Mouse (Mus musculus): ENCODE data around the gene Agk.

The Agk gene

DNA sequence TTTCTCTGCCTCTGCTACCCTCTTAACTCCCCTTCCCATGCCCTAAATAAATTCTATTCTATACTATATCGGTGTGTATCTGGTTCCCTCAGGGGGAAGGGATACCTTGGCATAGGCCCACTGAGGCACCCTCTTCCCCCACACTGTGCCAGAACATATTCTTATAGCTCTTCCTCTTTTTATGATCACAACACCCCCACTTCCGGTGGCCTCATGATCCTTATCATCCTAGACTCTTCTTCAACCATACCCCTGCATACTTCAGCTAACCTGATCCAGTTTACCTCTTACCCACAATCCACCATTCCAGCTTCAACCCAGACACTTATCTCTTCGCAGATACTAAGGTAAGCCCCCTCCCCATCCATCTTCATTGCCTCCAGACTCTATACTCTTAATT is 86.1 kb downstream of the Agk start:
- no peak for DNase-seq (ENCODE audit: low spot score)

DNA sequence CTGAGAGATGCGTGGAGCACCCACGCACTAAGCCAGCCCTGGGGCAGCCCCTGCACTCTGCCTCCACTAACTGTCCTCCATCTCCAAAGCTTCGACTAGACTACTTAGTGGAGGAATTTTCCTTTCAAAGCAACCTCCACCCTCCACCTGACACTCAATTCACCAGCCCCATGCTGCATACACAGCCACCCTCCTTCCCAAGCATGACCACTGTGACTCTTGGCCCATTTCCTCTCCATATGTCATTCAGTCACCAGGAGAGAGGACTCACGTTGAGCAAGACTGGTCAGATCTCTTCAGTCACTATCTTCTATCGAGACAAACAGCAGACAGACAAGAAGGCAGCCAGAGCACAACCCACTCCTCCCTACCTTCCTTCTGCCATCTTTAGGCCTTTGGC is 88.1 kb downstream of the Agk start:
- DNase-seq (ENCODE audit: low spot score): no peak

- no peak for DNase-seq (ENCODE audit: low spot score)
Measured at GRCm38 (mm10) chr6:40413565-40413964, 88.6 kb downstream of the Agk start.

- no peak for DNase-seq (ENCODE audit: low spot score)
Measured at GRCm38 (mm10) chr6:40415799-40416198, 90.8 kb downstream of the Agk start.

- DNase-seq (ENCODE audit: low spot score): no peak
Measured at GRCm38 (mm10) chr6:40418386-40418785, 93.4 kb downstream of the Agk start.

DNA sequence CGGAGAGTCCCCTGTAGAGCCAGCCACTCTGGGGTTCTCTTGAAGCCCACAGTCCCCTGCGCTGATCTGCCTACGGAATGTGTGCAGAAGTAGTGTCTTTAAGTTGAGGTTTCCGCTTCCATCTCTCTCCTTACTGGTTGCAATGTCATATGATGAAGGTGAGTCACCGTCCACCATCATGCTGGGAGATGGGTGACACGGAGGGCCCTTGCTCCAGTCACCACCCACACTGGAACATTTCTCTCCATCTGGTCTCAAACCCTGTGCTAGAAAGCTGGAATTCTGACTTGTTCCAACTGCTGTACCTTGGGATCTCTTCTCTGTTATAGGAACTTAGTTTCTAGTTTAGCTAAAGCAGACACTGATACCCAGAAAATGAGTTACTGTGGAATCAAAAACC is 96.1 kb downstream of the Agk start:
- DNase-seq (ENCODE audit: low spot score): no peak

GRCm38 (mm10) chr6:40423013-40423412 is 98.0 kb downstream of the Agk start:
- no peak for DNase-seq (ENCODE audit: low spot score)

- peak; percentile 69 for DNase-seq (ENCODE audit: low spot score)
Measured at GRCm38 (mm10) chr6:40423774-40424173, 98.8 kb downstream of the Agk start.

DNA sequence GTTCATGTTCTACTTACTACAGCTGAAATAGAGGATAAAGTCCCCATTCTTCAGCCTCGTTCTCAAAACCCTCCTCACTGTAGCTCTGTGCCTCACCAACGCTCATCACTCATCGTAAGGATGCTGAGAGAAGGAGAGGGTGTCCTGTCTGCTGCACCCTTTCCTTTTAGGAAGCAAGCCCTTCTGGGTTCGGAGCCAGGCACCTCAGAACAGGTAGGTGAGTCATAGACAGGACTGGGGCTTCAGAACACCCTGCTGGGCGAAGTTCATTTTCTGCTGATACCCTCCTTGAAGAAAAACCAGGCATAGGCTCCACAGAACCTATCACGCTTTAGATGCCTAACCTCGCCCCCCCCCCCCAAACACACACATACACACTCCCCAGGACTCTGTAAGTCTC is 102.5 kb downstream of the Agk start:
- no peak for DNase-seq (ENCODE audit: low spot score)

DNA sequence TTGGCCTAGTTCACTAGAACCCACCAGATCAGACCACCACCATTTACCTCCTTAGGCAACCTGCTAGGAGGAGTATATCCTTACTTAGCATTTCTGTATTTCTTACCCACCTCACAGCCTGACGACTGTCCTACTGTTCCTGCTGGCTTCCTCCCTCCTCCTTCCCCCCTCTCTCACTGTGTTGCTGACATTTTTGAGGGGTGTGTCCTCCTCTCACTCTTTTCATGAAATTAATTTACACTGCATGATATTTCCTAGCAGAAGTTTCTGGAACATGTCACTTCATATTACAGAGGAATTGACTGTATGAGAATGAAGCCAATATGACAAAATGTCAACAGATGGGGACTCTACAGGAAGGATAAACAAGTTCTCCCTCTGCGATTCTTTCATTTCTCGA is 103.7 kb downstream of the Agk start:
- DNase-seq (ENCODE audit: low spot score): no peak

DNA sequence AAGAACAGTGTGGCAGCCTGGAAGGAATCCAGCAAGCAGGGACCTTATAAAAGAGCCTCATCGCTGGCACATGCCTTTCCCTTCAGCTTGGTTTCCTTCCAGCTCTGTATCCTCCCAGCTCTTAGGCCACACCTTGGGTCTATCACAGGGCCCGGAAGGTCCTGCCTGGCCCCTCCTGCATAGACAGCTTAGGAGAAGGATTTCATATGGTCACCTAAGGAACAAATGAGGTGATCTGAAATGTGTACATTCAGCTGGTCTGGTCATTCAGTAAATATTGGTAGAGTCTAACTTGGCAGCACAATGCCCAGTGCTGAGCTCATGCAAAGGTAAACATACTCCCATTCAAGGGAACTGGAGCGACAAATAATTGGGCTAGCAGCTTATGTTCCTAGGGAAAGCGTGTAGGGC is 104.6 kb downstream of the Agk start:
- DNase-seq (ENCODE audit: low spot score): no peak

- DNase-seq (ENCODE audit: low spot score): no peak
Measured at GRCm38 (mm10) chr6:40430251-40430650, 105.3 kb downstream of the Agk start.

- DNase-seq (ENCODE audit: low spot score): no peak
Measured at GRCm38 (mm10) chr6:40430878-40431277, 105.9 kb downstream of the Agk start.

GRCm38 (mm10) chr6:40431356-40431755 is 106.4 kb downstream of the Agk start:
- no peak for DNase-seq (ENCODE audit: low spot score)

DNA sequence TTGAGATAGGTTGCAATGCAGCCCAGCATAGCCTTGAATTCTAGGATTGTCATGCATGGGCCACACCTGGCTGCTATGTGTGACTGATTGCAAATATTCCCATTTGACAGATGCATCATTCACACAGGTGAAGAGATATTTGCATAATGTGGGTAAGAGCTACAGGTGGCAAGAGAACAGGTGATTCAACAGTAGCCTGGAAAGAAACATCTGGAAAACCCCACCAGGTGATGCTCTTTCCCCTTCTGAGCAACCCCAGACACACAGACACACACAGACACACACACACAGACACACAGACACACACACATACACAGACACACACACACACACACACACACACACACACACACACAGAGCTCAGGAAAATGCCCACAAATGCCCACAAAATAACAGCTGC is 106.8 kb downstream of the Agk start:
- DNase-seq (ENCODE audit: low spot score): no peak

DNA sequence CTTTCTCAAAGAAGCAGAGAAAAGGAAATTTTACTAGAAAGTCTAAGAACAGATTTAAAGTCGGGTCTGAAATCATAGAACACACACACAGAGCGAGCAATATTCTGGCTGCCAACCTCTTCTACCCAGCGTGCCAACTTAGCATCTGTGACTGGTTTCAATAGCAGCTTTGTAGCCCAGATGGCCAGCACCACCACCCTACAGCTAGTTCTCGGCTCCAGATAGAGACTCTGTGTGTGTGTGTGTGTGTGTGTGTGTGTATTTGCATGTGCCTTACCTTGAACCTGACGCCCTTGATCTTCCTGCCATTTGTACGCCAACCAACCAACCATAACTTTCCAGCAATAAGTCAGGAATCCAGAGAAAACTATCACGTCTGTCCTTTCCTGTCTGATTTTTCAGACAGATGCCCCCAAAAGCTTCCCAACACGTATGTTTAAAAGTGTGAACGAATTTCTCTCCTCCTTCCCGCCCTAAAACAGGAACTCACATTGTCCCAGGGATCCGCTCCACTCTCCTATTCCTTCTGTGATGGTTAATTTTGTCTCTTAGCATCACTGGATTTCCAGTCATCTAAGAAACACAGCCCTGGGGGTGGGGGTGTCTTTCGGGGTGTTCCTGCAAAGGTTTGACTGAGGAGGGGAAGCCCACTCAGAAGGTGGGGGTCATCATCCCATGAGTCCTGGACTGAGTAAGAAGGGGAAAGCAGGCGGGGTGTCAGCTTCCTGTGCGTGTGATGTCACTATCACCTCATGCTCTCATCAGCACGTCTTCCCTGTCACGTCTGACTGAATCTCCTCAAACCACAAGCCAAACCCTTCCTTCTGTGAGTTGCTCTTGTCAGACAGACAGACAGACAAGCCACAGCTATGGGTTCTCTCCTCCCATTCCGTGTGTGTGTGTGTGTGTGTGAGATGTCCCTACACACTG is 107.6 kb downstream of the Agk start:
- DNase-seq (ENCODE audit: low spot score): peak; percentile 91

DNA sequence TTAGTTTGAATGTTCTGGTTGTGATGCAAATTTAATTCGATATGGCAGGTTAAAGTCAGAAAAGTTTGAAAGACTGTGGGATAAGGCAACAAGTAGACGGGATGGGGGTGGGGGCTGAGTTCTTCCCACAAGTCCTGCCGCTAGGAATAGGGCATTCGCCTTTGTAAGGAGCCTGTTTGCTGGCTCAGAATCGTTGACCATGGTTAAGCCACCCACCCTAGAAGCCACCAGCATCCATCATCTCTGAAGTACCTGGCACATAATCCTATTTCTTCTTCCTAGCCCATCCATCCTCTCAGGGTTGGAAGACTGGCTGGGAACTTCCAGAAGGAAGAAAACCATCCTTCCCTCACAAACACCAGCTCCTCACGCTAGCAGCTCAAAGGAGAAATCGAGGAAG is 109.7 kb downstream of the Agk start:
- DNase-seq (ENCODE audit: low spot score): no peak

- peak; percentile 63 for DNase-seq (ENCODE audit: low spot score)
Measured at GRCm38 (mm10) chr6:40435151-40436046, 110.4 kb downstream of the Agk start.

DNA sequence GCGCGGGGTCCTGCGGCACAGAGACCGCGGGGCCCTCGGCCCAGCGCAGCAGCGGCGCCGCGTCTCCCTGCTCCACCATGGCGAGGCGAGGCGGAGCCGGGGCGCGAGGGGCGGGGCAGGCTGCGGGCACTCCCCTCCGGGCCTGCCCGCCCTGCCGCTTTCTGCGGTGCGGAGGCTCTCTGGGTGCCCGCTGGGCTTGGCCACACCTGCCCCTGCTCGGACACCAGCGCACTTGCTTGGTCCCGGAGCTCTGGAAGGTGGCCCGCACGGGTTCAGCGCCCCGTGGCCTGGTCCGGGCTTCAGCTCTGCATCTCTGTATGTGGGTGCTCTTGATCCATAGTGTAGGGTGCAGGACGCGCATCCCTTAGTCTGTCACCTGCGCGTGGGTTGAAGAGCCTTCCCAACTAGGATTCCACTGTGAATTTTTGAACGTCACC is 111.1 kb downstream of the Agk start, which contains the start of gene E330009J07Rik:
Gene E330009J07Rik (minus strand): TSS at position 89 of the 437 bp plus-strand sequence.
- DNase-seq (ENCODE audit: low spot score): peak; percentile 80

GRCm38 (mm10) chr6:40438936-40439335 is 114.0 kb downstream of the Agk start, which contains the start of gene Wee2:
TSS of gene Wee2 (plus strand) at chr6:40439088.
- no peak for DNase-seq (ENCODE audit: low spot score)

DNA sequence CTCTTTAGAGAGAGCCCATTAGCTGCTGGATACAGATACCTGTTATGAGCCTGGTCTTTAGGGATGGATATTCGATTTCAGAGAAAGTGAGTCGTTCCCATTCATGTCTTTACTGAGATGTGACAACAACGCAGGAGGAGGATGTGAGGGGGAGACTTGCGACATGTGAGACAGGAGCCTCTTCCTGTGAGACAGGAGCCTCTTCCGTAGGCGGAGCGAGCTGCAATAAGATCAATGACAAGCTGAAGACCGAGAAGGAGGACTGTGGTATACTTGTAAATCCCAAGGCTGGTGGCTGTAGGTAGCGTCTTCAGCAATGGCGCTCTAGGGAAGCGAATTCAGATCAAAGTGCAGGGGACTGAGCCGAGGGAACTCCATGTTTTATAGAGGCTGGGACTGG is 114.8 kb downstream of the Agk start:
- DNase-seq (ENCODE audit: low spot score): no peak

GRCm38 (mm10) chr6:40441276-40441675 is 116.3 kb downstream of the Agk start:
- no peak for DNase-seq (ENCODE audit: low spot score)

GRCm38 (mm10) chr6:40441755-40442154 is 116.8 kb downstream of the Agk start:
- no peak for DNase-seq (ENCODE audit: low spot score)

Measured in layer of hippocampus, adult 11-12 months (tissue).